Mouse (Mus musculus): ENCODE data around the gene Rbm15. TPM values are rescaled to one million over a fixed set of nuclear protein-coding genes. Genes with fewer than 3 reads are reported as not detected.

Rbm15 gene
- total RNA-seq, 1 experiment: 48.5 TPM

- H3K27ac ChIP-seq (ENCODE audit: insufficient read depth, low read depth, low read length, poor library complexity, severe bottlenecking): no peak overlapping the region
- no peak overlapping the region for H3K4me3 ChIP-seq (ENCODE audit: insufficient read depth in 1 of 2, low read depth in 1 of 2, low read length in 2 of 2, poor library complexity in 1 of 2, severe bottlenecking in 1 of 2)
- no peaks in the 10 kb centered on the region for H3K4me1 ChIP-seq (ENCODE audit: control insufficient read depth in 2 of 2, insufficient read depth in 2 of 2, low read length in 2 of 2, poor library complexity in 1 of 2)
- H3K9me3 ChIP-seq (ENCODE audit: control insufficient read depth, insufficient read depth, low read depth, low read length): no peaks in the 10 kb centered on the region
- in situ Hi-C loops (cut with MboI; ENCODE audit: low sequenced_read_pairs in 2 of 2, unreplicated experiment in 2 of 2): no loop called here
- DNase-seq (ENCODE audit: low read depth, low spot score): no peak
- no peak overlapping the region for H3K9ac ChIP-seq (ENCODE audit: insufficient read depth, low read depth, low read length, poor library complexity, severe bottlenecking)
- no peaks in the 10 kb centered on the region for H3K36me3 ChIP-seq (ENCODE audit: control insufficient read depth, insufficient read depth, low read length, poor library complexity, severe bottlenecking)
- TF ChIP-seq HCFC1 (IDR thresholded peaks at IDR 0.05; ENCODE audit: borderline replicate concordance, insufficient read depth, low read length) (no peak), ZNF384 (IDR thresholded peaks at IDR 0.05; ENCODE audit: low read depth, low read length) (no peak), MAFK (IDR thresholded peaks at IDR 0.05; ENCODE audit: insufficient read depth, low read depth, low read length) (no peak), ZC3H11A (IDR thresholded peaks at IDR 0.05; ENCODE audit: borderline replicate concordance, low read depth, low read length) (no peak), CHD2 (IDR thresholded peaks at IDR 0.05; ENCODE audit: low read depth, low read length) (no peak)
These were observed 37.7 kb downstream of the Rbm15 start for GRCm38 (mm10) chr3:107295672-107296360.

- no peaks in the 10 kb centered on the region for H3K36me3 ChIP-seq (ENCODE audit: control insufficient read depth, insufficient read depth, low read length, poor library complexity, severe bottlenecking)
- H3K9me3 ChIP-seq (ENCODE audit: control insufficient read depth, insufficient read depth, low read depth, low read length): no peaks in the 10 kb centered on the region
- peaks cover 0 to 2% of the 10 kb centered on the region in 2 experiments; a peak in 1 of 4 replicates for H3K4me1 ChIP-seq (ENCODE audit: control insufficient read depth in 2 of 2, insufficient read depth in 2 of 2, low read length in 2 of 2, poor library complexity in 1 of 2)
- in situ Hi-C loops (cut with MboI; ENCODE audit: low sequenced_read_pairs in 2 of 2, unreplicated experiment in 2 of 2): no loop called here
- H3K27ac ChIP-seq (ENCODE audit: insufficient read depth, low read depth, low read length, poor library complexity, severe bottlenecking): no peak within 1 kb of the TSS
- no peak within 1 kb of the TSS for H3K4me3 ChIP-seq (ENCODE audit: insufficient read depth in 1 of 2, low read depth in 1 of 2, low read length in 2 of 2, poor library complexity in 1 of 2, severe bottlenecking in 1 of 2)
- peak; percentile 37 for DNase-seq (ENCODE audit: low read depth, low spot score)
- TF ChIP-seq ZC3H11A (IDR thresholded peaks at IDR 0.05; ENCODE audit: borderline replicate concordance, low read depth, low read length) (no peak), MAFK (IDR thresholded peaks at IDR 0.05; ENCODE audit: insufficient read depth, low read depth, low read length) (no peak), ZNF384 (IDR thresholded peaks at IDR 0.05; ENCODE audit: low read depth, low read length) (peak; percentile 86), HCFC1 (IDR thresholded peaks at IDR 0.05; ENCODE audit: borderline replicate concordance, insufficient read depth, low read length) (no peak), CHD2 (IDR thresholded peaks at IDR 0.05; ENCODE audit: low read depth, low read length) (no peak)
- H3K9ac ChIP-seq (ENCODE audit: insufficient read depth, low read depth, low read length, poor library complexity, severe bottlenecking): no peak within 1 kb of the TSS; the same call in 1 of the 2 replicates
These were observed 42.6 kb downstream of the Rbm15 start, which contains the start of gene Slc16a4 for GRCm38 (mm10) chr3:107290764-107291381. Gene Slc16a4 (plus strand): TSS chr3:107291230.

DNA sequence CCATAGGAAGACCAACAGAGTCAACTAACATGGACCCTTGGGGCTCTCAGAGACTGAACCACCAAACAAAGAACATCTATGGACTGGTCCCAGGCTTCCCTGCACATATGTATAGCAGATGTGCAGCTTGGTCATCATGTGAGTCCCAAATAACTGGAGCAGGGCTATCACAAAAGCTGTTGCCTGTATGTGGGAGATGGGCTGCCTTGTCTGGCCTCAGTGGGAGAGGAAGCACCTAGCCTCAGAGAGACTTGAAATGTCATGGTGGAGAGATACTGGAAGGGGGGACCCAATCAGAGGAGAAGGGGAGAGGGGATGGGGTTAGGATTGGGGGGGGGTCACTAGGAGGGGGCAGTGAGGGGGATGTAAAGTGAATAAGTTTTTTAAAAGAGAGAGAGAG, 46.1 kb downstream of the Rbm15 start:
- Histone ChIP-seq H3K9ac (ENCODE audit: insufficient read depth, low read depth, low read length, poor library complexity, severe bottlenecking) (no peak overlapping the region), H3K36me3 (ENCODE audit: control insufficient read depth, insufficient read depth, low read length, poor library complexity, severe bottlenecking) (0 out of 2 replicates have a peak, but pooled peaks cover under 1% of the 10 kb centered on the region), H3K4me1 (ENCODE audit: control insufficient read depth in 2 of 2, insufficient read depth in 2 of 2, low read length in 2 of 2, poor library complexity in 1 of 2) (peaks cover 0 to 2% of the 10 kb centered on the region in 2 experiments; a peak in 1 of 4 replicates), H3K4me3 (ENCODE audit: insufficient read depth in 1 of 2, low read depth in 1 of 2, low read length in 2 of 2, poor library complexity in 1 of 2, severe bottlenecking in 1 of 2) (no peak overlapping the region), H3K27ac (ENCODE audit: insufficient read depth, low read depth, low read length, poor library complexity, severe bottlenecking) (no peak overlapping the region), H3K9me3 (ENCODE audit: control insufficient read depth, insufficient read depth, low read depth, low read length) (no peaks in the 10 kb centered on the region)
- in situ Hi-C loops (cut with MboI; ENCODE audit: low sequenced_read_pairs in 2 of 2, unreplicated experiment in 2 of 2): no loop called here
- TF ChIP-seq ZNF384 (IDR thresholded peaks at IDR 0.05; ENCODE audit: low read depth, low read length) (no peak), HCFC1 (IDR thresholded peaks at IDR 0.05; ENCODE audit: borderline replicate concordance, insufficient read depth, low read length) (no peak), ZC3H11A (IDR thresholded peaks at IDR 0.05; ENCODE audit: borderline replicate concordance, low read depth, low read length) (no peak), MAFK (IDR thresholded peaks at IDR 0.05; ENCODE audit: insufficient read depth, low read depth, low read length) (no peak), CHD2 (IDR thresholded peaks at IDR 0.05; ENCODE audit: low read depth, low read length) (no peak)
- DNase-seq (ENCODE audit: low read depth, low spot score): no peak

GRCm38 (mm10) chr3:107286123-107286522, 47.4 kb downstream of the Rbm15 start:
- no peaks in the 10 kb centered on the region for H3K9me3 ChIP-seq (ENCODE audit: control insufficient read depth, insufficient read depth, low read depth, low read length)
- H3K36me3 ChIP-seq (ENCODE audit: control insufficient read depth, insufficient read depth, low read length, poor library complexity, severe bottlenecking): 0 out of 2 replicates have a peak, but pooled peaks cover 3% of the 10 kb centered on the region
- in situ Hi-C loops (cut with MboI; ENCODE audit: low sequenced_read_pairs in 2 of 2, unreplicated experiment in 2 of 2): no loop called here
- TF ChIP-seq MAFK (IDR thresholded peaks at IDR 0.05; ENCODE audit: insufficient read depth, low read depth, low read length): no peak
- TF ChIP-seq HCFC1 (IDR thresholded peaks at IDR 0.05; ENCODE audit: borderline replicate concordance, insufficient read depth, low read length): no peak
- no peak for TF ChIP-seq ZNF384 (IDR thresholded peaks at IDR 0.05; ENCODE audit: low read depth, low read length)
- no peak for TF ChIP-seq ZC3H11A (IDR thresholded peaks at IDR 0.05; ENCODE audit: borderline replicate concordance, low read depth, low read length)
- TF ChIP-seq CHD2 (IDR thresholded peaks at IDR 0.05; ENCODE audit: low read depth, low read length): no peak
- no peak overlapping the region for H3K27ac ChIP-seq (ENCODE audit: insufficient read depth, low read depth, low read length, poor library complexity, severe bottlenecking)
- H3K4me1 ChIP-seq (ENCODE audit: control insufficient read depth in 2 of 2, insufficient read depth in 2 of 2, low read length in 2 of 2, poor library complexity in 1 of 2): peaks cover 0 to 2% of the 10 kb centered on the region in 2 experiments; a peak in 1 of 4 replicates
- no peak overlapping the region for H3K4me3 ChIP-seq (ENCODE audit: insufficient read depth in 1 of 2, low read depth in 1 of 2, low read length in 2 of 2, poor library complexity in 1 of 2, severe bottlenecking in 1 of 2)
- H3K9ac ChIP-seq (ENCODE audit: insufficient read depth, low read depth, low read length, poor library complexity, severe bottlenecking): no peak overlapping the region
- DNase-seq (ENCODE audit: low read depth, low spot score): no peak
